In genomic region chr1:130644103-130644502, GRCm38 (mm10) we compare ENCODE assay signal across 20 mouse cellular contexts. TPM values are rescaled to one million over a fixed set of nuclear protein-coding genes. Genes with fewer than 3 reads are reported as not detected.
"Had no signal": no experiment of that assay in that cellular context is flagged by ENCODE, and none has a peak within 500 bp of the region (broad histone marks: within the 10 kb centered on the region; RNA-seq: fewer than 3 reads in every experiment).

No protein-coding gene starts in this region.

- H3K4me2 ChIP-seq: liver, embryonic 11.5 days; liver, embryonic 15.5 days; neural tube, embryonic 13.5 days had no signal

- DNase-seq: kidney, adult 8-10 months; kidney, postnatal 25 days; lung, adult 2 months; lung, postnatal 36 days; right cerebral cortex, adult 18-20 months; right cerebral cortex, postnatal 25 days; thymus, postnatal 4 days had no signal

- H3K27ac ChIP-seq: left cerebral cortex, adult 2 months; limb, embryonic 10.5 days; liver, embryonic 15.5 days; neural tube, embryonic 13.5 days; stomach, postnatal 0 days had no signal

- H3K27me3 ChIP-seq: liver, embryonic 15.5 days; neural tube, embryonic 13.5 days had no signal

- ATAC-seq: lung, postnatal 0 days had no signal

- H3K36me3 ChIP-seq: limb, embryonic 10.5 days; liver, embryonic 15.5 days; neural tube, embryonic 13.5 days had no signal

- H3K4me1 ChIP-seq: limb, embryonic 10.5 days; liver, embryonic 15.5 days; neural tube, embryonic 13.5 days had no signal

- H3K9ac ChIP-seq: liver, embryonic 15.5 days; neural tube, embryonic 13.5 days had no signal

- H3K9me3 ChIP-seq: limb, embryonic 10.5 days; liver, embryonic 15.5 days; neural tube, embryonic 13.5 days had no signal

- H3K4me3 ChIP-seq: left cerebral cortex, adult 2 months; limb, embryonic 10.5 days; liver, embryonic 15.5 days; neural tube, embryonic 13.5 days had no signal

RNA-seq across cellular contexts. Expression of gene Zp3r, which starts 14.7 kb away (rescaled TPM):
- total RNA-seq: layer of hippocampus, postnatal 25 days; left cerebral cortex, adult 2 months; left cerebral cortex, postnatal 14 days; megakaryocyte progenitor cell, adult 5-6 weeks had no signal
- polyA plus RNA-seq: kidney, embryonic 16.5 days; limb, embryonic 10.5 days; limb, embryonic 14.5 days; liver, embryonic 11.5 days; liver, embryonic 15.5 days; lung, adult 2 months; lung, postnatal 0 days; neural tube, embryonic 13.5 days; small intestine, adult 2 months had no signal

RNA-seq across cellular contexts. Expression of gene C4bp, which starts 17.3 kb away (rescaled TPM):
- total RNA-seq: left cerebral cortex, adult 2 months; left cerebral cortex, postnatal 14 days; megakaryocyte progenitor cell, adult 5-6 weeks had no signal
- polyA plus RNA-seq: limb, embryonic 10.5 days; limb, embryonic 14.5 days; neural tube, embryonic 13.5 days had no signal
